In the genomic region with DNA sequence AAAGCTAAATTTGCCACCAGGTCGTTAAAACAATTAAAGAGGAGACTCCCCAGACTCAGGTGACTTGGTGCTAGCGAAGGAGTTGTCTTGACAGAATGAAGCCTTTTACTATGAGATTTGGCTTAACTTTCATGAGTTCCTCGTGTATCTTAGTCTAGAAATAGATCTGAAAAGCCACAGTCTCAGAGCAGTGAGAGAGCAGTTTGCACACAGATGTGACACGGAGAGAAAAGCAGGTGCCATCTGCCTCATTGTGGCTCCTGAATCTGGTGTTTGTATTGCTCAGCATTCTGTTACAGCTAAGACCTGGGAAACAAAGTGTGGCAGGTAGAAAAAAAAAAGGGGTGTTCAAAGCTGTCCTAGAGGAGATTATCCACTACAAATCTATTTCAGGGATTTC, we compare ENCODE assay signal across 24 mouse cellular contexts.
"Had no signal": no experiment of that assay in that cellular context is flagged by ENCODE, and none has a peak within 500 bp of the region (broad histone marks: within the 10 kb centered on the region; RNA-seq: fewer than 3 reads in every experiment).

No protein-coding gene starts in this region.

- H3K27ac ChIP-seq: heart, adult 2 months; heart, embryonic 13.5 days; heart, embryonic 15.5 days; hindbrain, embryonic 13.5 days; hindbrain, embryonic 15.5 days; hindbrain, postnatal 0 days; kidney, embryonic 15.5 days; kidney, postnatal 0 days; layer of hippocampus, adult 2 months; limb, embryonic 10.5 days; limb, embryonic 12.5 days; liver, embryonic 13.5 days; liver, embryonic 15.5 days had no signal

- DNase-seq: gastrocnemius, postnatal 14 days; gastrocnemius, postnatal 36 days; heart, adult 11 months; heart, adult 2 months; heart, postnatal 14 days; heart, postnatal 36 days; kidney, adult 11 months; kidney, adult 2 months; kidney, adult 9 months; kidney, postnatal 14 days; kidney, postnatal 36 days; liver, embryonic 13.5 days had no signal

- H3K4me3 ChIP-seq: heart, adult 2 months; heart, embryonic 13.5 days; heart, embryonic 15.5 days; hindbrain, embryonic 13.5 days; hindbrain, embryonic 15.5 days; kidney, embryonic 15.5 days; layer of hippocampus, adult 2 months; limb, embryonic 10.5 days; limb, embryonic 12.5 days; liver, embryonic 13.5 days; liver, embryonic 15.5 days had no signal

- ATAC-seq: hindbrain, postnatal 0 days; intestine, embryonic 16.5 days had no signal
